Mouse (Mus musculus) stomach, postnatal 0 days (tissue): ENCODE data around the gene Tmem63c.

ENCODE experiments used
- CTCF ChIP-seq: IDR thresholded peaks from 2 replicates; pipeline ENCODE4 v1.5.1; 2016; ENCODE audit warnings: antibody characterized with exemption, low read depth, mild to moderate bottlenecking, moderate library complexity
- EP300 ChIP-seq: optimal IDR thresholded peaks from 2 replicates; pipeline ENCODE3; 2016; ENCODE audit warnings: antibody characterized with exemption

DNA sequence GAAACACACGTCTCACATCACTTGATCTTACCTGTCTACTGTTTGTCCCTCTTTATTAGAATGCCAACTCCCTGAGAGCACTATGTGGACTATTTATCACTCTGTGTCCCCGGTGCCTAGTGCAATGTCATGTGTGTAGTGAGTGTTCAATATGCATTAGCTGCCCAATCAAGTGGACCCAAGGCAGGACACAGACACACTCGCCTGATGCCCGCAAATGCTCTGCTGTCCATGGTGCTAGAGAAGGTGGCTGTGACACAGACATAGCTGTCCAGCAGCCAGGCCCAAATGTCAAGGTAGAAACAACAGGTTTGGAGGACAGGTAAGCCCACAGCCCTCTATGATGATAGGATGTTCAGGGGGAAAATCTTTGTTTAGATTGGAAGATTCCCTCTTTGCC is 27.0 kb upstream of the Tmem63c start:
- no peak for TF ChIP-seq CTCF
- TF ChIP-seq EP300: no peak
